Mouse (Mus musculus) kidney, adult 2 months (tissue): Measurements from ENCODE around the gene Oas2. TPM values are rescaled to one million over a fixed set of nuclear protein-coding genes. Genes with fewer than 3 reads are reported as not detected.
A peak's percentile ranks its signal among the peaks of the same experiment; 100 is the strongest.

ENCODE experiments used
- DNase-seq: peaks from one replicate; pipeline ENCODE4 v3.0.0; 2021
- H3K27ac ChIP-seq: fragments of 200-500 bp; 2 replicates; pipeline ENCODE4 v1.5.1; 2012; ENCODE audit warnings: low read depth, low read length, control low read depth, inconsistent platforms; ENCODE audit not compliant: insufficient read depth
- H3K27me3 ChIP-seq: fragments of 200-500 bp; replicated peaks from 2 replicates; pipeline ENCODE4 v1.6.1; 2012; ENCODE audit warnings: mild to moderate bottlenecking, moderate library complexity, low read length, inconsistent platforms; ENCODE audit not compliant: control insufficient read depth, insufficient read depth
- H3K36me3 ChIP-seq: fragments of 200-500 bp; 2 replicates; pipeline ENCODE4 v1.6.1; 2012; ENCODE audit warnings: mild to moderate bottlenecking, moderate library complexity, low read length, inconsistent platforms; ENCODE audit not compliant: control insufficient read depth, insufficient read depth
- H3K4me1 ChIP-seq: fragments of 200-500 bp; 2 replicates; pipeline ENCODE4 v1.6.1; 2011; ENCODE audit warnings: low read length; ENCODE audit not compliant: control insufficient read depth, insufficient read depth
- H3K4me3 ChIP-seq: fragments of 200-500 bp; 2 replicates; pipeline ENCODE4 v1.5.1; 2011; ENCODE audit warnings: mild to moderate bottlenecking, low read depth, low read length, control low read depth; ENCODE audit not compliant: insufficient read depth
- CTCF ChIP-seq: fragments of 200-500 bp; conservative IDR thresholded peaks from 2 replicates; pipeline ENCODE4 v1.5.1; 2011; ENCODE audit warnings: low read depth, mild to moderate bottlenecking, control low read depth, low read length, moderate library complexity, mixed read lengths; ENCODE audit not compliant: insufficient read depth, insufficient read length
- POLR2A ChIP-seq: fragments of 200-500 bp; IDR thresholded peaks from one replicate; pipeline ENCODE4 v1.6.1; 2011; ENCODE audit warnings: low read depth, low read length, control low read depth
- WGBS: fragments of 180-500 bp; shearing (Covaris S2); methylation state at CpG from one replicate; pipeline ENCODE4 v1.1.7; 2018; 5-methylcytosine and 5-hydroxymethylcytosine counted together
- polyA plus RNA-seq: library from polyadenylated mRNA; depleted of rRNA; stranded (reverse); fragments of >200 nt; gene quantifications from 2 replicates; pipeline ENCODE4 v1.2.3, GENCODE M21; 2012

The Oas2 gene
- polyA plus RNA-seq, 1 experiment: 5.5 TPM

DNA sequence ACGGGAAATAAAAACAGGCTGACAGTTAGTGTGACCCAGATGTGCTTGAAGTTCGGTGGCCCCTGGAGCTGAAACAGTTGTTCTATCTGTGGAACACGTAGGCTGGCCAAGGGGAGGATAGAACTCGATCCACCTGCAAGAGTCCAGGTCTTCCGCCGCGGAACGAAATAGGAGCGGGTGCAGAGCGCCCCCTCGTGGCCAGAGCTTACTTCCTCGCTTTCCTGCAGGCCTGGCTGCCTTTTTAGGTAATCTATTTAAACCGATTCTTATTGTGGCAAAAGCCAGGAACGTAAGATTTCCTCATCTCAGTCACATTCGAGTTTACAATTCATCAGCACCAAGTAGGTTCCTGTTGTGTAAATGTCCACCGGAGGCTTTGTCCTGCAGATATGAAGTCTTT, 35.3 kb downstream of the Oas2 start:
- peak; percentile 50 for DNase-seq
- TF ChIP-seq POLR2A (no peak), CTCF (peak; percentile 80)
- Histone ChIP-seq H3K36me3 (no peaks in the 10 kb centered on the region), H3K27ac (no peak overlapping the region), H3K4me1 (no peaks in the 10 kb centered on the region), H3K4me3 (no peak overlapping the region), H3K27me3 (peaks cover 2% of the 10 kb centered on the region)
- WGBS: 5% methylated on average over 16 of the region's 16 CpGs

DNA sequence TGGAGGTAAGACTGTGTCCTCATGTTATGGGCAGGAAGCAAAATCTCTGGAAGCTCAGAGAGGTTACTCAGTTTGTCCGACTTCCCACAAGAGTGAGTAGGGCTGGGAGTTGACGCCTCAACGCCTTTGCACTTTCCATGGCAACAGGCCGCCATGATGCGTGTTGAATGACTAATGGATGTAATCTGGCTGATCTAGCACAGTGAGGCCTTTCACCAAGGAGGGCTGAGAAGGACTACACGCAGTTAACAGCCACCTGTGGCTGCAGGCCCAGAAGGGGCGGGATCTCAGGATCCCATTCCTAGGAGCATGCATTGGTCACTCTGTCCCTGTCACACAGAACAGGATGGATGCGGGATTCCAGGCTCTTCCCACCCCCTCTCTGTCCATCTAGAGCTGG, 36.9 kb downstream of the Oas2 start:
- Histone ChIP-seq H3K4me3 (no peak overlapping the region), H3K27ac (no peak overlapping the region), H3K36me3 (no peaks in the 10 kb centered on the region), H3K4me1 (no peaks in the 10 kb centered on the region), H3K27me3 (peaks cover 2% of the 10 kb centered on the region)
- TF ChIP-seq CTCF (no peak), POLR2A (no peak)
- no peak for DNase-seq
- 82% methylated on average over 8 of the region's 8 CpGs for WGBS

DNA sequence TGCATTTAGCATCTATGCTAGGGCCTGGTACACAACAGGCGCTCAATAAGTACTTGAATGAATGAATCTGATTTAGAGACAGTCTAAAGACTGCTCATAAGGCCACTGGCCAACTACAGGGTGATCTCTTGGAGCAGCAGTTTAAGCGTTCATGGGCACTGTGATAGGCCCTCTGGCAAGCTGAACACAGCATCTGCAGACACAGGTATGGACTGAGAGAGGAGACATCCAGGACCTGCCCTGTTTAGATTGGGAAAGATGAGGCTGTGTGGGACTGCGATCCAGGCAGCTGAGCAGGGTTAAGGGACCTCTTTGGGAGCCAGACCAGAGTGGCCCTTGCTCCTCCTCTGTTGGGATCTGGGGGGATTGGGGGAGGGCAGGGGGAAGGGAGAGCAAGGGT, 37.8 kb downstream of the Oas2 start, which contains the start of gene Dtx1:
Gene Dtx1, minus strand, starts transcription at position 101 of the 400 bp plus-strand sequence.
- Histone ChIP-seq H3K27ac (no peak within 1 kb of the TSS), H3K4me3 (peak within 1 kb of the TSS; percentile 20; the same call in 1 of the 2 replicates), H3K4me1 (no peaks in the 10 kb centered on the region), H3K27me3 (peaks cover 2% of the 10 kb centered on the region), H3K36me3 (no peaks in the 10 kb centered on the region)
- no peak for DNase-seq
- 58% methylated on average over 3 of the region's 3 CpGs for WGBS
- TF ChIP-seq CTCF: no peak
- TF ChIP-seq POLR2A: no peak

DNA sequence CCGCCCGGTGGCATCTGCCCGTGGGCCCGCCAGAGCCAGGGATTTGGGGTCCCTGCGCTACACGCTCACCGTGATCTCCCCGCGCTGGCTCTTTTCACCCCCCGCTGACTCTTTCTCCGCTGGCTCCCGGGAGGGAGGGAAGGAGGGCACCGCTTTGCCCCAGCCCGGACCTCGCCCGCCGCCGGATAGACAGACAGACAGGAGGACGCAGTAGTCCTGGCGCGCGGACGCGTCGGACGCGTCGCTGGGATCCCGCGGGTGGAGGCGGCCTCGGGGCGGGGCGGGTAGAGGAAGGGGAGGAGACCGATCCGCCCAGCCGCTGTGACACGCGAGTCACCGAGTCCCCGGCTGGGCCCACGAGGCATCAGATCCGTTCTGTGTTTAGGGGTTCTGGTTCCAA, 38.2 kb downstream of the Oas2 start:
- DNase-seq: peak; percentile 10
- Histone ChIP-seq H3K4me1 (no peaks in the 10 kb centered on the region), H3K27ac (no peak overlapping the region), H3K4me3 (peak overlapping the region; percentile 20; the same call in 1 of the 2 replicates), H3K36me3 (no peaks in the 10 kb centered on the region), H3K27me3 (peaks cover 2% of the 10 kb centered on the region)
- WGBS: 3% methylated on average over 42 of the region's 43 CpGs
- no peak for TF ChIP-seq POLR2A
- TF ChIP-seq CTCF: no peak

DNA sequence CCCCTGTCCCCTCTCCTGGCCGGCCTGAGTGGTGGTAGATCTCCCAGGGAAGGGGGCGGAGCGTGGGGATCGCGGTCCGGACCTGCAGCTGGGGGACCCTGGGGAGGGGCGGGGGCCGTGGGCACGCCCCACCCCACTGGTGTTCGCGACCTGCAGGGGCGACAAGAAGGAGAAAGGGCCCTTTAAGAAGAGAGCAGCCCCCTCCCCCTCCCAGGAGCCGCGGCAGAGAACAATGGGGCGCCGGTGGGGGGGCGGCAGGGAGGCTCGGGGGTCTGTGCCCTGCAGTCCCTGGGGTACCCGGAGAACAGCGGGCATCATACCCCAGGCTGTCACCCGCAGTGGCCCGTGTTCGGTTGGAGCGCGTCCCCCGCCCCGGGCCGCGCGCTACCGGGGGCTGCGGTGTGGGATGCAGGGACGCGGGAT, 38.8 kb downstream of the Oas2 start:
- Histone ChIP-seq H3K4me1 (no peaks in the 10 kb centered on the region), H3K27me3 (peaks cover 2% of the 10 kb centered on the region), H3K36me3 (no peaks in the 10 kb centered on the region), H3K4me3 (peak overlapping the region; percentile 0; the same call in 1 of the 2 replicates), H3K27ac (no peak overlapping the region)
- DNase-seq: no peak
- TF ChIP-seq CTCF (no peak), POLR2A (no peak)
- 1% methylated on average over 30 of the region's 34 CpGs for WGBS

DNA sequence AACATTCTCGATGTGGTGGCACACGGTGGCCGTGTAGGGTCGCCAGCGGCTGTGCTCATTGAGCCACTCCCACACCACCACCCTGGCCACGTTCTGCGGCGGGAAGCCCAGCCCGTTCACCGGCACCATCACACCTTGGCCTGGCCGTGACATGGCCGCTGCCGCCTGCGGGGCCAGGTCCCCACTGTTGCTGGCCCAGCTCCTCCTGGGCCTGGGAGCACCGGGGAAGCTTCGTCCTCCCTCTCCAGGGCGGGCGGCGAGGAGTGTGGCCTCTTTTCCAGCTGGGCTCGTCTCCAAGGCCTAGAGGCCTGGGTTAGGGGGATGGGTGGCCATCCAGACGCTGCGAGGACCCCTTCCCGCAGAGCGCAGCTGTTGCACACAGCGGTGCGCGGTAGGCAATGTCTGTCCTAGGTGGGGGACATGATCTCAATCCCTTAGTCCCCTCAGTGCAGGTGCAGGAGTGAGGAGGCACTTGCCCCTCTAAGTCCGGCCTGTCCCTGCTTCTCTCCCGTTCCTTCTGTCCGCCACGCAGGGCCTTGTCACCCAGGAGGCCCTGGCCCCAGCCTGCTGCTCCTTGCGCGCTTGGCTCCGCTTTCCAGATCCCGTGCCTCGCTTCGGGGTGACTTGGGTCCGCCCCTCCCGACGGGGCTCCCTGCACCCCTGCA, 39.4 kb downstream of the Oas2 start:
- Histone ChIP-seq H3K27me3 (peaks cover 2% of the 10 kb centered on the region), H3K27ac (no peak overlapping the region), H3K4me3 (peak overlapping the region; percentile 0; the same call in 1 of the 2 replicates), H3K4me1 (no peaks in the 10 kb centered on the region), H3K36me3 (no peaks in the 10 kb centered on the region)
- TF ChIP-seq POLR2A (no peak), CTCF (no peak)
- 5% methylated on average over 40 of the region's 40 CpGs for WGBS
- DNase-seq: no peak

DNA sequence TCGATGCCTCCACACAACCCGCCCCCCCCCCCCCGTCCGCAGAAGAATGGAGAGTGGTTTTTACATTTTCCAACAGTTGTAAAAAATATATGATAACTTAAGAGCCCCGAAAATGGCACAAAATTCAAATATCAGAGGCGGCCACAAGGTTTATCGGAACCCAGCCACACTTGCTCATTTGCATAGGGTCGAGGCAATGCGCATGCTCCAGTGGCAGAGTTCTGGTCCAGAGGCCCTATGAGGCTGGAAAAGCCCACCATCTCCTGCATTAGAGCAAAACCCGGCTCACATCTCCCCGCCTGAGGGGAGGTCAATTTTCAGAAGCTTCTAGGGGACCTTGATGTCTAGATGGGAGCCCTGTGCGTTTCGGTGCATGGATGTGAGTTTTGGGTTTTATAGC, 42.7 kb downstream of the Oas2 start:
- Histone ChIP-seq H3K4me3 (no peak overlapping the region), H3K27ac (no peak overlapping the region), H3K36me3 (no peaks in the 10 kb centered on the region), H3K4me1 (no peaks in the 10 kb centered on the region), H3K27me3 (peaks cover 2% of the 10 kb centered on the region)
- no peak for TF ChIP-seq POLR2A
- no peak for DNase-seq
- WGBS: 45% methylated on average over 13 of the region's 13 CpGs

DNA sequence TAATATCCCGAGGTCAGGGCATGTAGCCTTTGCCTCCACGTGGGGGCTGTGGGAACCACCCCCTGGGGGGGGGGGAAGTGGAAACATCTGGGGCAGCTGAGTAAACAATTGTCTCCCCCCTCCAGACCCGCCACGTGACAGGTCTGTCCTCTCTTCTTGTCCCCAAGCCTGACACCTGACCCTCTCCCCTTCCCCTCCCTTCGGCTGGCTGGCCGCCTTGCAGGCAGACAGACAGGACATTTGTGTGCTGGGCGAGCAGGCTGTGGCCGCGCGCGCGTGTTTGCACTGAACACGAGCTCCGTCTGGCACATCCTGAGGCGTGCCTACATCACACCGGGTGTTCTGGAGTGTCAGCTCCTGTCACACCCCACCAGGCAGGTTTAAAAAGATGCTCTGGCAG, 43.1 kb downstream of the Oas2 start:
- H3K36me3 ChIP-seq: no peaks in the 10 kb centered on the region
- no peak for DNase-seq
- H3K27me3 ChIP-seq: peaks cover 2% of the 10 kb centered on the region
- 23% methylated on average over 16 of the region's 16 CpGs for WGBS
- no peak overlapping the region for H3K27ac ChIP-seq
- H3K4me1 ChIP-seq: no peaks in the 10 kb centered on the region
- no peak for TF ChIP-seq CTCF
- H3K4me3 ChIP-seq: no peak overlapping the region
